Mouse (Mus musculus): Measurements from ENCODE around the gene Sncb. TPM values are rescaled to one million over a fixed set of nuclear protein-coding genes. Genes with fewer than 3 reads are reported as not detected.

Gene Sncb
- polyA plus RNA-seq, 1 experiment from 2014 or later = 0.52 TPM

GRCm38 (mm10) chr13:54752656-54753055, 13.7 kb downstream of the Sncb start:
- peaks cover 28% of the 10 kb centered on the region for H3K27me3 ChIP-seq (ENCODE audit: control insufficient read depth, insufficient read depth, low read length)
- WGBS = 59% methylated on average over 10 of the region's 10 CpGs
- ATAC-seq (ENCODE audit: insufficient read depth, low FRiP score) = no peak

GRCm38 (mm10) chr13:54750699-54751098, 15.7 kb downstream of the Sncb start:
- Histone ChIP-seq H3K27me3 (ENCODE audit: control insufficient read depth, insufficient read depth, low read length) (peaks cover 24% of the 10 kb centered on the region), H3K4me3 (replicated peaks; ENCODE audit: low read length) (no peak overlapping the region), H3K27ac (ENCODE audit: low read length) (no peak overlapping the region), H3K9me3 (replicated peaks; ENCODE audit: control insufficient read depth, low read length) (no peaks in the 10 kb centered on the region), H3K4me1 (ENCODE audit: control insufficient read depth, insufficient read depth, low read length) (0 out of 2 replicates have a peak, but pooled peaks cover 4% of the 10 kb centered on the region), H3K36me3 (ENCODE audit: control insufficient read depth, insufficient read depth, low read length) (no peaks in the 10 kb centered on the region), H3K9ac (ENCODE audit: low read length) (no peak overlapping the region), H3K4me2 (ENCODE audit: low read depth, low read length) (no peak overlapping the region)
- WGBS = 2% methylated on average over 8 of the region's 8 CpGs
- no peak for ATAC-seq (ENCODE audit: insufficient read depth, low FRiP score)

More at GRCm38 (mm10) chr13:54752656-54753055, 13.7 kb downstream of the Sncb start:
- Histone ChIP-seq H3K27ac (ENCODE audit: low read length) (no peak overlapping the region), H3K9ac (ENCODE audit: low read length) (no peak overlapping the region), H3K9me3 (replicated peaks; ENCODE audit: control insufficient read depth, low read length) (no peaks in the 10 kb centered on the region), H3K36me3 (ENCODE audit: control insufficient read depth, insufficient read depth, low read length) (no peaks in the 10 kb centered on the region), H3K4me2 (ENCODE audit: low read depth, low read length) (no peak overlapping the region), H3K4me1 (ENCODE audit: control insufficient read depth, insufficient read depth, low read length) (0 out of 2 replicates have a peak, but pooled peaks cover 4% of the 10 kb centered on the region), H3K4me3 (replicated peaks; ENCODE audit: low read length) (no peak overlapping the region)

GRCm38 (mm10) chr13:54749864-54750411, 16.5 kb downstream of the Sncb start, which contains the start of gene Gprin1:
Gprin1 (minus strand) TSS chr13:54749874.
- Histone ChIP-seq H3K4me3 (replicated peaks; ENCODE audit: low read length) (peak within 1 kb of the TSS; percentile 56), H3K4me1 (ENCODE audit: control insufficient read depth, insufficient read depth, low read length) (0 out of 2 replicates have a peak, but pooled peaks cover 4% of the 10 kb centered on the region), H3K9me3 (replicated peaks; ENCODE audit: control insufficient read depth, low read length) (no peaks in the 10 kb centered on the region), H3K27ac (ENCODE audit: low read length) (no peak within 1 kb of the TSS), H3K36me3 (ENCODE audit: control insufficient read depth, insufficient read depth, low read length) (no peaks in the 10 kb centered on the region), H3K4me2 (ENCODE audit: low read depth, low read length) (peak within 1 kb of the TSS; percentile 92), H3K9ac (ENCODE audit: low read length) (peak within 1 kb of the TSS; percentile 31), H3K27me3 (ENCODE audit: control insufficient read depth, insufficient read depth, low read length) (peaks cover 24% of the 10 kb centered on the region)
- ATAC-seq (ENCODE audit: insufficient read depth, low FRiP score) = peak; percentile 30; the same call in 1 of the 2 replicates
- WGBS = 2% methylated on average over 26 of the region's 29 CpGs

GRCm38 (mm10) chr13:54749061-54749863, 17.1 kb downstream of the Sncb start:
- H3K9ac ChIP-seq (ENCODE audit: low read length) = peak overlapping the region; percentile 31
- peak; percentile 87; the same call in 1 of the 2 replicates for ATAC-seq (ENCODE audit: insufficient read depth, low FRiP score)
- peak overlapping the region; percentile 56 for H3K4me3 ChIP-seq (replicated peaks; ENCODE audit: low read length)
- WGBS = 2% methylated on average over 55 of the region's 100 CpGs
- H3K36me3 ChIP-seq (ENCODE audit: control insufficient read depth, insufficient read depth, low read length) = no peaks in the 10 kb centered on the region
- peaks cover 24% of the 10 kb centered on the region for H3K27me3 ChIP-seq (ENCODE audit: control insufficient read depth, insufficient read depth, low read length)
- no peak overlapping the region for H3K27ac ChIP-seq (ENCODE audit: low read length)
- 0 out of 2 replicates have a peak, but pooled peaks cover 4% of the 10 kb centered on the region for H3K4me1 ChIP-seq (ENCODE audit: control insufficient read depth, insufficient read depth, low read length)
- H3K4me2 ChIP-seq (ENCODE audit: low read depth, low read length) = peak overlapping the region; percentile 92
- no peaks in the 10 kb centered on the region for H3K9me3 ChIP-seq (replicated peaks; ENCODE audit: control insufficient read depth, low read length)

- H3K9me3 ChIP-seq (replicated peaks; ENCODE audit: control insufficient read depth, low read length) = no peaks in the 10 kb centered on the region
- peaks cover 24% of the 10 kb centered on the region for H3K27me3 ChIP-seq (ENCODE audit: control insufficient read depth, insufficient read depth, low read length)
- 43% methylated on average over 10 of the region's 10 CpGs for WGBS
- H3K4me1 ChIP-seq (ENCODE audit: control insufficient read depth, insufficient read depth, low read length) = 0 out of 2 replicates have a peak, but pooled peaks cover 4% of the 10 kb centered on the region
- 0 out of 2 replicates have a peak, but pooled peaks have one; percentile 4 for ATAC-seq (ENCODE audit: insufficient read depth, low FRiP score)
- no peaks in the 10 kb centered on the region for H3K36me3 ChIP-seq (ENCODE audit: control insufficient read depth, insufficient read depth, low read length)
- no peak overlapping the region for H3K9ac ChIP-seq (ENCODE audit: low read length)
- no peak overlapping the region for H3K27ac ChIP-seq (ENCODE audit: low read length)
- no peak overlapping the region for H3K4me3 ChIP-seq (replicated peaks; ENCODE audit: low read length)
- peak overlapping the region; percentile 92 for H3K4me2 ChIP-seq (ENCODE audit: low read depth, low read length)
Observed at GRCm38 (mm10) chr13:54748721-54749060, 17.7 kb downstream of the Sncb start.

GRCm38 (mm10) chr13:54748190-54748589, 18.2 kb downstream of the Sncb start:
- WGBS = 78% methylated on average over 8 of the region's 8 CpGs

GRCm38 (mm10) chr13:54746896-54747295, 19.5 kb downstream of the Sncb start:
- ATAC-seq (ENCODE audit: insufficient read depth, low FRiP score) = no peak
- Histone ChIP-seq H3K9me3 (replicated peaks; ENCODE audit: control insufficient read depth, low read length) (no peaks in the 10 kb centered on the region), H3K27ac (ENCODE audit: low read length) (no peak overlapping the region), H3K4me1 (ENCODE audit: control insufficient read depth, insufficient read depth, low read length) (0 out of 2 replicates have a peak, but pooled peaks cover 4% of the 10 kb centered on the region), H3K9ac (ENCODE audit: low read length) (no peak overlapping the region), H3K27me3 (ENCODE audit: control insufficient read depth, insufficient read depth, low read length) (peaks cover 24% of the 10 kb centered on the region), H3K36me3 (ENCODE audit: control insufficient read depth, insufficient read depth, low read length) (no peaks in the 10 kb centered on the region), H3K4me2 (ENCODE audit: low read depth, low read length) (no peak overlapping the region), H3K4me3 (replicated peaks; ENCODE audit: low read length) (no peak overlapping the region)
- 41% methylated on average over 10 of the region's 10 CpGs for WGBS

More at GRCm38 (mm10) chr13:54748190-54748589, 18.2 kb downstream of the Sncb start:
- ATAC-seq (ENCODE audit: insufficient read depth, low FRiP score) = no peak
- Histone ChIP-seq H3K4me1 (ENCODE audit: control insufficient read depth, insufficient read depth, low read length) (0 out of 2 replicates have a peak, but pooled peaks cover 4% of the 10 kb centered on the region), H3K4me2 (ENCODE audit: low read depth, low read length) (no peak overlapping the region), H3K9me3 (replicated peaks; ENCODE audit: control insufficient read depth, low read length) (no peaks in the 10 kb centered on the region), H3K9ac (ENCODE audit: low read length) (no peak overlapping the region), H3K36me3 (ENCODE audit: control insufficient read depth, insufficient read depth, low read length) (no peaks in the 10 kb centered on the region), H3K27me3 (ENCODE audit: control insufficient read depth, insufficient read depth, low read length) (peaks cover 24% of the 10 kb centered on the region), H3K4me3 (replicated peaks; ENCODE audit: low read length) (no peak overlapping the region), H3K27ac (ENCODE audit: low read length) (no peak overlapping the region)

GRCm38 (mm10) chr13:54746110-54746509, 20.3 kb downstream of the Sncb start:
- H3K4me3 ChIP-seq (replicated peaks; ENCODE audit: low read length) = no peak overlapping the region
- ATAC-seq (ENCODE audit: insufficient read depth, low FRiP score) = no peak
- H3K27ac ChIP-seq (ENCODE audit: low read length) = no peak overlapping the region
- 34% methylated on average over 6 of the region's 6 CpGs for WGBS
- H3K9me3 ChIP-seq (replicated peaks; ENCODE audit: control insufficient read depth, low read length) = no peaks in the 10 kb centered on the region
- H3K9ac ChIP-seq (ENCODE audit: low read length) = no peak overlapping the region
- no peaks in the 10 kb centered on the region for H3K36me3 ChIP-seq (ENCODE audit: control insufficient read depth, insufficient read depth, low read length)
- peaks cover 24% of the 10 kb centered on the region for H3K27me3 ChIP-seq (ENCODE audit: control insufficient read depth, insufficient read depth, low read length)
- no peak overlapping the region for H3K4me2 ChIP-seq (ENCODE audit: low read depth, low read length)
- H3K4me1 ChIP-seq (ENCODE audit: control insufficient read depth, insufficient read depth, low read length) = 0 out of 2 replicates have a peak, but pooled peaks cover 4% of the 10 kb centered on the region

- WGBS = 4% methylated on average over 34 of the region's 34 CpGs
- no peak overlapping the region for H3K27ac ChIP-seq (ENCODE audit: low read length)
- H3K4me3 ChIP-seq (replicated peaks; ENCODE audit: low read length) = peak overlapping the region; percentile 45
- no peak for ATAC-seq (ENCODE audit: insufficient read depth, low FRiP score)
- peak overlapping the region; percentile 64 for H3K4me2 ChIP-seq (ENCODE audit: low read depth, low read length)
- peaks cover 4% of the 10 kb centered on the region; the same call in 1 of the 2 replicates for H3K4me1 ChIP-seq (ENCODE audit: control insufficient read depth, insufficient read depth, low read length)
- H3K27me3 ChIP-seq (ENCODE audit: control insufficient read depth, insufficient read depth, low read length) = peaks cover 42% of the 10 kb centered on the region
- H3K9ac ChIP-seq (ENCODE audit: low read length) = peak overlapping the region; percentile 35; the same call in 1 of the 2 replicates
- H3K9me3 ChIP-seq (replicated peaks; ENCODE audit: control insufficient read depth, low read length) = no peaks in the 10 kb centered on the region
- no peaks in the 10 kb centered on the region for H3K36me3 ChIP-seq (ENCODE audit: control insufficient read depth, insufficient read depth, low read length)
Observed at GRCm38 (mm10) chr13:54738213-54738601, 28.2 kb downstream of the Sncb start.

Measured in stomach, embryonic 16.5 days (tissue).